Mouse (Mus musculus): ENCODE data around the gene Krt7. TPM values are rescaled to one million over a fixed set of nuclear protein-coding genes. Genes with fewer than 3 reads are reported as not detected.

Gene Krt7
- total RNA-seq, 1 experiment from 2014 or later, result 3.0 TPM

Other genes with a start within 250 kb of the Krt7 start
- 14.2 to 16.4 TPM (median 14.2 TPM) in 3 replicates for gene Acvr1b, start 237.0 kb upstream of the Krt7 start, total RNA-seq (2017)
- 4.9 to 10.8 TPM (median 9.0 TPM) in 3 replicates for gene Grasp, start 186.9 kb upstream of the Krt7 start, total RNA-seq (2017)
- 717 to 1,434 TPM (median 717 TPM) in 3 replicates for gene Nr4a1, start 156.8 kb upstream of the Krt7 start, total RNA-seq (2017)
- 52.9 to 72.0 TPM (median 58.7 TPM) in 3 replicates for gene Atg101, start 126.8 kb upstream of the Krt7 start, total RNA-seq (2017)
- 0.75 to 1.4 TPM in 2 of 3 replicates, not detected in the other for gene 6030408B16Rik, start 117.8 kb upstream of the Krt7 start, total RNA-seq (2017)
- gene Krt80, start 40.9 kb upstream of the Krt7 start, total RNA-seq (2017), result 124 to 181 TPM (median 163 TPM) in 3 replicates
- gene Krt87, start 27.8 kb downstream of the Krt7 start, total RNA-seq (2017), result not detected in 3 replicates
- gene Krt88, start 36.7 kb downstream of the Krt7 start, total RNA-seq (2017), result not detected in 3 replicates
- gene Krt81, start 52.7 kb downstream of the Krt7 start, total RNA-seq (2017), result not detected in 3 replicates
- gene Krt86, start 62.4 kb downstream of the Krt7 start, total RNA-seq (2017), result 0.11 to 2.1 TPM in 2 of 3 replicates, not detected in the other
- not detected in 3 replicates for gene Krt83, start 80.5 kb downstream of the Krt7 start, total RNA-seq (2017)
- not detected in 3 replicates for gene Gm49425, start 106.2 kb downstream of the Krt7 start, total RNA-seq (2017)
- not detected in 3 replicates for gene Krt84, start 121.8 kb downstream of the Krt7 start, total RNA-seq (2017)
- gene Krt82, start 139.6 kb downstream of the Krt7 start, total RNA-seq (2017), result not detected in 3 replicates
- gene Krt90, start 151.9 kb downstream of the Krt7 start, total RNA-seq (2017), result not detected in 3 replicates
- not detected in 3 replicates for gene Krt75, start 162.9 kb downstream of the Krt7 start, total RNA-seq (2017)
- gene Gm5414, start 217.1 kb downstream of the Krt7 start, total RNA-seq (2017), result not detected in 3 replicates
- not detected in 3 replicates for gene Gm5478, start 236.3 kb downstream of the Krt7 start, total RNA-seq (2017)